24 mouse cellular contexts compared by ENCODE assay signal in the genomic region with DNA sequence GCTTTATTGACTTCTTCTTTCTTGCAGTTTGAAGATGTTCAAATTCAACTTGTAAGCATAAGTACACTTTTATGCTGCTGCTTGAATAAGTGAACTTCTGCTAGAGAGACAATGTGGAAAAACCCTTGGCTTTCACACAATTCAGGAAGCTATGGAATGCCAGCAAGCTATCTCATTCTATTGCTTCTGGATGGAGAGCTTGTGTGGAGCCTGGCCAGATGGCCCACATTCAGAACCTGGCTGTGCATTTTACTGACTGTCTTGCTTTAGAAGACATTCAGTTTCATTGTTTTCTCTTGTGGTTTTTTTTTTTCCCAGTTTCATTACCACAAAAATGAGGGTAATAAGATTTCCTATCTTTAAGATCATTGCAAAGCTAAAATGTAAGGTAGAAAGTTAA.
DNase-seq lines count a peak whose midpoint lies in the region; ATAC-seq and TF ChIP-seq lines count a peak whose summit lies in the region.
"Had no signal": no experiment of that assay in that cellular context is flagged by ENCODE, and none has a peak within 500 bp of the region (broad histone marks: within the 10 kb centered on the region; RNA-seq: fewer than 3 reads in every experiment).

No protein-coding gene starts in this region.

- intact Hi-C loops in heart, postnatal 36 days (cut with DNase I): no loop called here

- H3K9ac ChIP-seq in embryonic facial prominence, embryonic 14.5 days (ENCODE audit: low read depth, low read length): no peak overlapping the region
- H3K9ac ChIP-seq in midbrain, postnatal 0 days (replicated peaks; ENCODE audit: low read length, poor library complexity, severe bottlenecking): no peak overlapping the region
- H3K9ac ChIP-seq in midbrain, embryonic 14.5 days (replicated peaks; ENCODE audit: low read length): no peak overlapping the region
- H3K9ac ChIP-seq: forebrain, embryonic 15.5 days; heart, embryonic 15.5 days; hindbrain, embryonic 14.5 days; intestine, embryonic 15.5 days; limb, embryonic 12.5 days; liver, embryonic 12.5 days; midbrain, embryonic 12.5 days; neural tube, embryonic 13.5 days had no signal

- no peak overlapping the region for H3K4me2 ChIP-seq in embryonic facial prominence, embryonic 14.5 days (ENCODE audit: low read depth, low read length)
- H3K4me2 ChIP-seq in midbrain, postnatal 0 days (ENCODE audit: low read depth, low read length, poor library complexity, severe bottlenecking): no peak overlapping the region
- H3K4me2 ChIP-seq in midbrain, embryonic 14.5 days (ENCODE audit: low read length): no peak overlapping the region
- H3K4me2 ChIP-seq: forebrain, embryonic 15.5 days; heart, embryonic 15.5 days; hindbrain, embryonic 14.5 days; intestine, embryonic 15.5 days; limb, embryonic 12.5 days; liver, embryonic 12.5 days; midbrain, embryonic 12.5 days; neural tube, embryonic 13.5 days had no signal

- no peaks in the 10 kb centered on the region for H3K36me3 ChIP-seq in embryonic facial prominence, embryonic 14.5 days (ENCODE audit: control insufficient read depth, insufficient read depth, low read length)
- H3K36me3 ChIP-seq in embryonic facial prominence, embryonic 10.5 days (replicated peaks): no peaks in the 10 kb centered on the region
- no peaks in the 10 kb centered on the region for H3K36me3 ChIP-seq in midbrain, postnatal 0 days (ENCODE audit: insufficient read depth, low read length)
- H3K36me3 ChIP-seq in midbrain, embryonic 14.5 days (ENCODE audit: control insufficient read depth, insufficient read depth, low read length): no peaks in the 10 kb centered on the region
- H3K36me3 ChIP-seq: forebrain, embryonic 15.5 days; heart, embryonic 15.5 days; intestine, embryonic 15.5 days; limb, embryonic 12.5 days; liver, embryonic 12.5 days; midbrain, embryonic 12.5 days; neural tube, embryonic 13.5 days had no signal

- no peak overlapping the region for H3K27ac ChIP-seq in embryonic facial prominence, embryonic 14.5 days (replicated peaks; ENCODE audit: low read depth, low read length)
- H3K27ac ChIP-seq in embryonic facial prominence, embryonic 10.5 days (replicated peaks): no peak overlapping the region
- no peak overlapping the region for H3K27ac ChIP-seq in midbrain, postnatal 0 days (ENCODE audit: low read depth, low read length)
- H3K27ac ChIP-seq in midbrain, embryonic 14.5 days (replicated peaks; ENCODE audit: low read depth, low read length): no peak overlapping the region
- H3K27ac ChIP-seq: forebrain, embryonic 15.5 days; heart, adult 2 months; heart, embryonic 15.5 days; hindbrain, embryonic 14.5 days; intestine, embryonic 15.5 days; limb, embryonic 12.5 days; liver, embryonic 12.5 days; midbrain, embryonic 12.5 days; neural tube, embryonic 13.5 days had no signal

- no peaks in the 10 kb centered on the region for H3K9me3 ChIP-seq in embryonic facial prominence, embryonic 14.5 days (ENCODE audit: control insufficient read depth, low read length)
- no peaks in the 10 kb centered on the region for H3K9me3 ChIP-seq in embryonic facial prominence, embryonic 10.5 days
- no peaks in the 10 kb centered on the region for H3K9me3 ChIP-seq in midbrain, postnatal 0 days (ENCODE audit: low read length)
- no peaks in the 10 kb centered on the region for H3K9me3 ChIP-seq in midbrain, embryonic 14.5 days (ENCODE audit: control insufficient read depth, low read length)
- H3K9me3 ChIP-seq: forebrain, embryonic 15.5 days; heart, embryonic 15.5 days; intestine, embryonic 15.5 days; limb, embryonic 12.5 days; liver, embryonic 12.5 days; midbrain, embryonic 12.5 days; neural tube, embryonic 13.5 days had no signal

- ATAC-seq in embryonic facial prominence, embryonic 14.5 days (ENCODE audit: low read depth): no peak
- no peak for ATAC-seq in midbrain, postnatal 0 days (ENCODE audit: low FRiP score)
- no peak for ATAC-seq in midbrain, embryonic 14.5 days (ENCODE audit: low FRiP score, low TSS enrichment)
- ATAC-seq: forebrain, embryonic 15.5 days; intestine, embryonic 15.5 days; liver, embryonic 12.5 days had no signal

- DNase-seq in embryonic facial prominence, embryonic 14.5 days (ENCODE audit: low spot score): peak; percentile 31
- no peak for DNase-seq in embryonic facial prominence, embryonic 10.5 days (ENCODE audit: low spot score)
- DNase-seq in midbrain, postnatal 0 days (ENCODE audit: low spot score): peak; percentile 16
- no peak for DNase-seq in midbrain, embryonic 14.5 days
- DNase-seq in cerebellum, postnatal 10 days: peak; percentile 72 to 78
- DNase-seq in natural killer cell, adult 2 months (ENCODE audit: low spot score in 2 of 2): no peak
- no peak for DNase-seq in heart, postnatal 36 days
- DNase-seq: adrenal gland, postnatal 25 days; gastrocnemius, postnatal 14 days; heart, adult 2 months; heart, postnatal 4 days; kidney, adult 8-10 months; kidney, postnatal 10 days; lung, adult 2 months; right cerebral cortex, postnatal 4 days; thymus, postnatal 36 days had no signal

- H3K4me1 ChIP-seq in embryonic facial prominence, embryonic 14.5 days (ENCODE audit: control insufficient read depth, insufficient read depth, low read length): no peaks in the 10 kb centered on the region
- no peaks in the 10 kb centered on the region for H3K4me1 ChIP-seq in embryonic facial prominence, embryonic 10.5 days
- H3K4me1 ChIP-seq in midbrain, postnatal 0 days (ENCODE audit: insufficient read depth, low read length): no peaks in the 10 kb centered on the region
- no peaks in the 10 kb centered on the region for H3K4me1 ChIP-seq in midbrain, embryonic 14.5 days (ENCODE audit: control insufficient read depth, insufficient read depth, low read length)
- H3K4me1 ChIP-seq: forebrain, embryonic 15.5 days; heart, embryonic 15.5 days; intestine, embryonic 15.5 days; limb, embryonic 12.5 days; liver, embryonic 12.5 days; midbrain, embryonic 12.5 days; neural tube, embryonic 13.5 days had no signal

- H3K27me3 ChIP-seq in embryonic facial prominence, embryonic 14.5 days (replicated peaks; ENCODE audit: control insufficient read depth, insufficient read depth, low read length): no peaks in the 10 kb centered on the region
- no peaks in the 10 kb centered on the region for H3K27me3 ChIP-seq in embryonic facial prominence, embryonic 10.5 days (replicated peaks; ENCODE audit: low read depth, poor library complexity, severe bottlenecking)
- H3K27me3 ChIP-seq in midbrain, postnatal 0 days (ENCODE audit: insufficient read depth, low read length): no peaks in the 10 kb centered on the region
- H3K27me3 ChIP-seq in midbrain, embryonic 14.5 days (ENCODE audit: control insufficient read depth, insufficient read depth, low read length): no peaks in the 10 kb centered on the region
- H3K27me3 ChIP-seq: forebrain, embryonic 15.5 days; heart, embryonic 15.5 days; intestine, embryonic 15.5 days; limb, embryonic 12.5 days; liver, embryonic 12.5 days; midbrain, embryonic 12.5 days; neural tube, embryonic 13.5 days had no signal

- no peak overlapping the region for H3K4me3 ChIP-seq in embryonic facial prominence, embryonic 14.5 days (ENCODE audit: low read depth, low read length)
- H3K4me3 ChIP-seq in embryonic facial prominence, embryonic 10.5 days: no peak overlapping the region
- H3K4me3 ChIP-seq in midbrain, postnatal 0 days (ENCODE audit: low read depth, low read length): no peak overlapping the region
- H3K4me3 ChIP-seq in midbrain, embryonic 14.5 days (replicated peaks; ENCODE audit: low read depth, low read length): no peak overlapping the region
- H3K4me3 ChIP-seq: forebrain, embryonic 15.5 days; heart, adult 2 months; heart, embryonic 15.5 days; intestine, embryonic 15.5 days; limb, embryonic 12.5 days; liver, embryonic 12.5 days; midbrain, embryonic 12.5 days; neural tube, embryonic 13.5 days had no signal

- TF ChIP-seq CTCF in midbrain, postnatal 0 days (IDR thresholded peaks at IDR 0.05): no peak

Comparison
In these comparisons a context has a peak if more than half of its experiments do, and no peak if none do; other contexts are left out.
1. DNase-seq: peak in embryonic facial prominence, embryonic 14.5 days (single experiment), midbrain, postnatal 0 days (single experiment) and cerebellum, postnatal 10 days (2 of 2); none in embryonic facial prominence, embryonic 10.5 days (single experiment), midbrain, embryonic 14.5 days (single experiment), natural killer cell, adult 2 months (0 of 2) and heart, postnatal 36 days (0 of 2).